In the genomic region with DNA sequence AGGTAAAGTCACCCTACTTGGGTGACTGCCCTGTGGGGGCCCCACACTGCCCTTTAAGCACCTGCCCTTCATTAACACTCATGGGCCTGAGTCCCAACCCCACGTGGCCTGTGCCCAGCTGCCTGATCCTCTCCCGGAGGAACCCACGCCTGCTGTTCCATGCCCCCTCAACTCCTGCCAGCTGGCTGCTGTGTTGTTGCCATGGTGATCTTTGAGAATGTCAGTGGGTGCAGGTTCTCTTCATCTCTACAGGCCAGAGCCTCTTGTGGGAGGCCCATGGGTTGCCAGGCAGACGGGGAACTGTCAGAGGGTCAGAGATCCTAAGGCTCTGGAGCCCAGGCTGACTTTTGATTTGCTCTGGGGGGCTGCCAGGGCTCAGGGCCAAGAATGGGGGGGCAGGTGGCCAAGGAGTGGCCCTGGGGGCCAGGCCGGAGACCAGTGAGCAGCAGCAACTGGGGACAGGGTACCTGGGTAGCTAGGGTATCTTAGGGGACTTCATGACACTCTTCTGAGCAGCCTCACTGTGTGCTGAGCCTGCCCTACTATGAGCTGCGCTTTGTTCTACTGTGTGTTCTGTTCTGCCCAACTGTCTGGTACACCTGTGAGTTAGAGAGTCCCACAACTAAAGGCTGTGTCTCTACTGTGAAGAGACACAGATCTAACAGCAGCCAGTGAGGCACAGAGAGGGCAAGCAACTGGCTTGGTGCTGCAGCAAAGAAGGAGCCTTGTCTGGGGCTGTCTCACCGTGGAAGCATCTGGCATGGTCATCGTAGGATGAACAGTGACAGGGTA, we compare ENCODE assay signal across 8 mouse cellular contexts.
DNase-seq lines count a peak whose midpoint lies in the region; ATAC-seq and TF ChIP-seq lines count a peak whose summit lies in the region.

No protein-coding gene starts in this region.

- H3K4me3 ChIP-seq in intestine, embryonic 15.5 days (replicated peaks), result no peak overlapping the region
- no peak overlapping the region for H3K4me3 ChIP-seq in intestine, embryonic 16.5 days (ENCODE audit: low read length)
- H3K4me3 ChIP-seq in cortical plate, adult 2 months (ENCODE audit: insufficient read depth, low read length), result no peak overlapping the region
- no peak overlapping the region for H3K4me3 ChIP-seq in neural tube, embryonic 12.5 days

- TF ChIP-seq POLR2A in cortical plate, adult 2 months (IDR thresholded peaks at IDR 0.05; ENCODE audit: extremely low read depth, insufficient read depth, low read length), result no peak

- no peaks in the 10 kb centered on the region for H3K27me3 ChIP-seq in intestine, embryonic 15.5 days (replicated peaks)
- no peaks in the 10 kb centered on the region for H3K27me3 ChIP-seq in intestine, embryonic 16.5 days (replicated peaks; ENCODE audit: control insufficient read depth, insufficient read depth, low read length)
- no peaks in the 10 kb centered on the region for H3K27me3 ChIP-seq in neural tube, embryonic 12.5 days (replicated peaks)

- peak; percentile 70 to 85 for DNase-seq in frontal cortex, postnatal 36 days (ENCODE audit: low spot score in 2 of 2)
- peak; percentile 91 for DNase-seq in left cerebral cortex, postnatal 4 days
- DNase-seq in spleen, postnatal 14 days (ENCODE audit: low spot score in 2 of 2), result no peak

- WGBS in intestine, embryonic 15.5 days, result 62% methylated on average over 8 of the region's 8 CpGs
- WGBS in intestine, embryonic 16.5 days, result 55% methylated on average over 8 of the region's 8 CpGs
- 36% methylated on average over 8 of the region's 8 CpGs for WGBS in neural tube, embryonic 12.5 days

- H3K4me1 ChIP-seq in intestine, embryonic 15.5 days (replicated peaks), result peaks cover 70% of the 10 kb centered on the region
- H3K4me1 ChIP-seq in intestine, embryonic 16.5 days (ENCODE audit: control insufficient read depth, insufficient read depth, low read length), result peaks cover 50% of the 10 kb centered on the region
- H3K4me1 ChIP-seq in cortical plate, adult 2 months (ENCODE audit: control insufficient read depth, insufficient read depth, low read length), result peaks cover 13% of the 10 kb centered on the region
- peaks cover 95% of the 10 kb centered on the region for H3K4me1 ChIP-seq in neural tube, embryonic 12.5 days

- no peak for ATAC-seq in intestine, embryonic 15.5 days
- no peak for ATAC-seq in intestine, embryonic 16.5 days
- peak; percentile 17; the same call in 1 of the 2 replicates for ATAC-seq in neural tube, embryonic 12.5 days (ENCODE audit: low FRiP score, low read depth)
- ATAC-seq in erythroid progenitor cell, adult 5-6 weeks (replicated peaks; ENCODE audit: low FRiP score, poor library complexity, severe bottlenecking), result no peak

- no peak for TF ChIP-seq CTCF in cortical plate, adult 2 months (IDR thresholded peaks at IDR 0.05; ENCODE audit: extremely low read depth, insufficient read depth, low read length)

- H3K4me2 ChIP-seq in intestine, embryonic 15.5 days (replicated peaks), result no peak overlapping the region
- H3K4me2 ChIP-seq in intestine, embryonic 16.5 days (ENCODE audit: low read depth, low read length), result no peak overlapping the region
- H3K4me2 ChIP-seq in neural tube, embryonic 12.5 days (replicated peaks), result peak overlapping the region; percentile 30

- H3K9me3 ChIP-seq in intestine, embryonic 15.5 days, result no peaks in the 10 kb centered on the region
- no peaks in the 10 kb centered on the region for H3K9me3 ChIP-seq in intestine, embryonic 16.5 days (ENCODE audit: control insufficient read depth, low read length)
- H3K9me3 ChIP-seq in neural tube, embryonic 12.5 days, result no peaks in the 10 kb centered on the region

- peak overlapping the region; percentile 48; the same call in 1 of the 2 replicates for H3K27ac ChIP-seq in intestine, embryonic 15.5 days
- H3K27ac ChIP-seq in intestine, embryonic 16.5 days (ENCODE audit: low read length), result no peak overlapping the region
- H3K27ac ChIP-seq in cortical plate, adult 2 months (ENCODE audit: insufficient read depth, low read length), result 0 out of 2 replicates have a peak overlapping the region, but pooled peaks have one; percentile 52
- H3K27ac ChIP-seq in neural tube, embryonic 12.5 days, result 0 out of 2 replicates have a peak overlapping the region, but pooled peaks have one; percentile 8

- intact Hi-C loops in left cerebral cortex, postnatal 4 days (cut with DNase I), result no loop called here

- no peaks in the 10 kb centered on the region for H3K36me3 ChIP-seq in intestine, embryonic 15.5 days
- H3K36me3 ChIP-seq in intestine, embryonic 16.5 days (ENCODE audit: control insufficient read depth, insufficient read depth, low read length), result no peaks in the 10 kb centered on the region
- no peaks in the 10 kb centered on the region for H3K36me3 ChIP-seq in neural tube, embryonic 12.5 days

- H3K9ac ChIP-seq in intestine, embryonic 15.5 days, result no peak overlapping the region
- no peak overlapping the region for H3K9ac ChIP-seq in intestine, embryonic 16.5 days (ENCODE audit: low read depth, low read length)
- peak overlapping the region; percentile 9; the same call in 1 of the 2 replicates for H3K9ac ChIP-seq in neural tube, embryonic 12.5 days

Comparison
In these comparisons a context has a peak if more than half of its experiments do, and no peak if none do; other contexts are left out.
1. DNase-seq: peak in frontal cortex, postnatal 36 days (2 of 2) and left cerebral cortex, postnatal 4 days (single experiment); none in spleen, postnatal 14 days (0 of 2).